Mouse (Mus musculus): ENCODE measurements at regions not wholly inside any gene's neighbourhood (a gene's known extent, or its start where the extent isn't known, plus 50 kb on each side); places are given as distances from the start of the nearest gene placed in this dataset.
A peak's percentile ranks its signal among the peaks of the same experiment; 100 is the strongest.

DNA sequence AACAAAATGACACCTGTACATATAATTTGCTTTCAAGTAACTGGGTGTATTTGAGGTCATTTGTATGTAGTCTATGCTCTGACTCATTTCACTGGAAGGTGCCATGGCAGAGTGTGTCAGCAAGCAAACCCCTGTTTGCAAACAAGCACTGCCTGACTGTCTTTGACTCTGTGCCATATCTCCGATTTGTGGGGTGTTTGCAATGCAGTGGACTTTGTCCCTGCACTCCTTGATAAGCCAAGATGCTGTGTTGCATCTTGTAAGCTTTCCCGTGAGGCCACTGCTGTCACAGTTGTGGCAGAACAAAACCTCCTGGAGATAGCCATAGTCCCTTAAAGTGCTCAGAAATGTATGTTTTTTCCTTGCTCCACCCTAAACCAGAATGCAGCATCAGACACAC is 165.7 kb upstream of the Smarca2 start:
- no peak overlapping the region for H3K4me3 ChIP-seq (replicated peaks; ENCODE audit: low read depth, low read length)
- H3K4me1 ChIP-seq (replicated peaks; ENCODE audit: insufficient read depth, low read length): no peaks in the 10 kb centered on the region
- no peak overlapping the region for H3K9ac ChIP-seq (ENCODE audit: low read depth, low read length)
- H3K27me3 ChIP-seq (ENCODE audit: insufficient read depth, low read length): no peaks in the 10 kb centered on the region
- WGBS: 78% methylated on average over 2 of the region's 2 CpGs
- ATAC-seq (replicated peaks; ENCODE audit: low FRiP score, low read depth) (no peak), DNase-seq (ENCODE audit: low spot score) (no peak)
- H3K36me3 ChIP-seq (ENCODE audit: insufficient read depth, low read length): no peaks in the 10 kb centered on the region
- H3K9me3 ChIP-seq (replicated peaks; ENCODE audit: low read length): no peaks in the 10 kb centered on the region
- H3K27ac ChIP-seq: no peak overlapping the region
- TF ChIP-seq CTCF (IDR thresholded peaks at IDR 0.05; ENCODE audit: low read depth): no peak
- H3K4me2 ChIP-seq (ENCODE audit: low read length): no peak overlapping the region

- no peaks in the 10 kb centered on the region for H3K36me3 ChIP-seq (ENCODE audit: insufficient read depth, low read length)
- peak; percentile 32; the same call in 1 of the 2 replicates for TF ChIP-seq CTCF (IDR thresholded peaks at IDR 0.05; ENCODE audit: low read depth)
- H3K4me3 ChIP-seq (replicated peaks; ENCODE audit: low read depth, low read length): no peak overlapping the region
- no peak overlapping the region for H3K9ac ChIP-seq (ENCODE audit: low read depth, low read length)
- H3K27ac ChIP-seq: no peak overlapping the region
- H3K9me3 ChIP-seq (replicated peaks; ENCODE audit: low read length): no peaks in the 10 kb centered on the region
- no peak for DNase-seq (ENCODE audit: low spot score)
- no peaks in the 10 kb centered on the region for H3K27me3 ChIP-seq (ENCODE audit: insufficient read depth, low read length)
- H3K4me2 ChIP-seq (ENCODE audit: low read length): no peak overlapping the region
- WGBS: 86% methylated on average over 4 of the region's 4 CpGs
- no peaks in the 10 kb centered on the region for H3K4me1 ChIP-seq (replicated peaks; ENCODE audit: insufficient read depth, low read length)
- ATAC-seq (replicated peaks; ENCODE audit: low FRiP score, low read depth): no peak
Measured at GRCm38 (mm10) chr19:26445309-26445708, 159.5 kb upstream of the Smarca2 start.

DNA sequence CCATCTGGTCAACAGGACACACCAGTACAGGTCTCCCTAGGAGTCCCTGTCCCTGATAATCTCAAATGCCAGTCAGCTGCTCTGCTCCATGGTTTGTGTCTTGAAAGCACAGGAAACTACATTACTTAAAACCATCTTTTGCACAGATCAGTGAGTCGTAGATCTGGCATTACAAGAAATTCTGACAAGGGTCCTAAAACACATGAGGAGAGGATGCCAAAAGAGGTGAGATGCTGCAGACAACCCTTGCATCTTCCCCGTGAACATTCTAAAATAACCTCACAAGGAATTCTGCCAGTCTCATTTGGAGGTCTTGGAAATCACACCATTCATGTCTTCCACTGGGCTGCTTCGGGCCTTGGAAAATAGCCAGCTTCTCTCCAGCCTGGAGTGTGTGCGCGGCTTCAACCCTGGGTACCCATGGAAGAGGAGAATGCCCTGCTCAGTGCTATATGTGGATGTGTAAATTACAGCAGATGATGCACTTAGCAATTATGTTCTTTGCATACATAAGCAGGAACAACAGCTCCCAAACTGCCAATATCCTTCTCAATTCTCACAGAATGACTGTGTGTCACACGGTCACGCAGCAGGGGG is 157.3 kb upstream of the Smarca2 start:
- DNase-seq (ENCODE audit: low spot score): no peak
- ATAC-seq (replicated peaks; ENCODE audit: low FRiP score, low read depth): no peak
- no peaks in the 10 kb centered on the region for H3K4me1 ChIP-seq (replicated peaks; ENCODE audit: insufficient read depth, low read length)
- no peaks in the 10 kb centered on the region for H3K9me3 ChIP-seq (replicated peaks; ENCODE audit: low read length)
- no peaks in the 10 kb centered on the region for H3K36me3 ChIP-seq (ENCODE audit: insufficient read depth, low read length)
- TF ChIP-seq CTCF (IDR thresholded peaks at IDR 0.05; ENCODE audit: low read depth): no peak
- H3K27me3 ChIP-seq (ENCODE audit: insufficient read depth, low read length): no peaks in the 10 kb centered on the region
- no peak overlapping the region for H3K4me3 ChIP-seq (replicated peaks; ENCODE audit: low read depth, low read length)
- no peak overlapping the region for H3K27ac ChIP-seq
- H3K4me2 ChIP-seq (ENCODE audit: low read length): no peak overlapping the region
- WGBS: 89% methylated on average over 7 of the region's 7 CpGs
- H3K9ac ChIP-seq (ENCODE audit: low read depth, low read length): no peak overlapping the region

- no peak overlapping the region for H3K9ac ChIP-seq (ENCODE audit: low read depth, low read length)
- no peak for DNase-seq (ENCODE audit: low spot score)
- no peak for ATAC-seq (replicated peaks; ENCODE audit: low FRiP score, low read depth)
- peak; percentile 40; the same call in 1 of the 2 replicates for TF ChIP-seq CTCF (IDR thresholded peaks at IDR 0.05; ENCODE audit: low read depth)
- no peak overlapping the region for H3K27ac ChIP-seq
- no peaks in the 10 kb centered on the region for H3K9me3 ChIP-seq (replicated peaks; ENCODE audit: low read length)
- H3K4me3 ChIP-seq (replicated peaks; ENCODE audit: low read depth, low read length): no peak overlapping the region
- no peaks in the 10 kb centered on the region for H3K4me1 ChIP-seq (replicated peaks; ENCODE audit: insufficient read depth, low read length)
- H3K27me3 ChIP-seq (ENCODE audit: insufficient read depth, low read length): no peaks in the 10 kb centered on the region
- H3K4me2 ChIP-seq (ENCODE audit: low read length): no peak overlapping the region
- WGBS: 44% methylated on average over 4 of the region's 4 CpGs
- no peaks in the 10 kb centered on the region for H3K36me3 ChIP-seq (ENCODE audit: insufficient read depth, low read length)
Measured at GRCm38 (mm10) chr19:26461712-26462111, 143.1 kb upstream of the Smarca2 start.

GRCm38 (mm10) chr19:26465228-26465627 is 139.6 kb upstream of the Smarca2 start:
- Histone ChIP-seq H3K4me3 (replicated peaks; ENCODE audit: low read depth, low read length) (no peak overlapping the region), H3K27ac (no peak overlapping the region), H3K9ac (ENCODE audit: low read depth, low read length) (no peak overlapping the region), H3K4me1 (replicated peaks; ENCODE audit: insufficient read depth, low read length) (no peaks in the 10 kb centered on the region), H3K9me3 (replicated peaks; ENCODE audit: low read length) (no peaks in the 10 kb centered on the region), H3K36me3 (ENCODE audit: insufficient read depth, low read length) (no peaks in the 10 kb centered on the region), H3K27me3 (ENCODE audit: insufficient read depth, low read length) (no peaks in the 10 kb centered on the region), H3K4me2 (ENCODE audit: low read length) (no peak overlapping the region)
- DNase-seq (ENCODE audit: low spot score): peak; percentile 81
- 41% methylated on average over 2 of the region's 2 CpGs for WGBS
- no peak for ATAC-seq (replicated peaks; ENCODE audit: low FRiP score, low read depth)
- peak; percentile 77 for TF ChIP-seq CTCF (IDR thresholded peaks at IDR 0.05; ENCODE audit: low read depth)

DNA sequence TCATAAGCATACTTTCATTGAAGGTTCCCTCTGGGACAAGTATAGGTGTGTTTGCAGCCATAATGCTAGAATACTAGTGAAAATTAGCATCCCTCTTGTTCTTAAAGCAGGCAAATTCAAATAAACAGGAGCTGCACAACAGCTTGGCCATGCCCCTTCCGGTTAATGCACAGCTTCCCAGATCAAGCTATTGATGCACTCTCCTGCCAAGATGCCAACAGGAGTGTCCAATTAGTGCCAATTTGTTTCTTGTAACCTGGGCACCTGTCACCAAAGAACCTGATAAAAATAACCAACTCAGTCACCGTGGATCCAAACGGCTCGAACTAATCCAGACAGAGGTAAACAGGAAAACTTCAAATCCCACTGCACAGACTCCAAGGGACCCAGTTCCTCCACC is 138.6 kb upstream of the Smarca2 start:
- Histone ChIP-seq H3K27ac (no peak overlapping the region), H3K4me2 (ENCODE audit: low read length) (no peak overlapping the region), H3K9ac (ENCODE audit: low read depth, low read length) (no peak overlapping the region), H3K4me3 (replicated peaks; ENCODE audit: low read depth, low read length) (no peak overlapping the region), H3K9me3 (replicated peaks; ENCODE audit: low read length) (no peaks in the 10 kb centered on the region), H3K4me1 (replicated peaks; ENCODE audit: insufficient read depth, low read length) (no peaks in the 10 kb centered on the region), H3K27me3 (ENCODE audit: insufficient read depth, low read length) (no peaks in the 10 kb centered on the region), H3K36me3 (ENCODE audit: insufficient read depth, low read length) (no peaks in the 10 kb centered on the region)
- ATAC-seq (replicated peaks; ENCODE audit: low FRiP score, low read depth) (no peak), DNase-seq (ENCODE audit: low spot score) (no peak)
- 86% methylated on average over 4 of the region's 4 CpGs for WGBS
- TF ChIP-seq CTCF (IDR thresholded peaks at IDR 0.05; ENCODE audit: low read depth): no peak

- no peak overlapping the region for H3K27ac ChIP-seq
- no peaks in the 10 kb centered on the region for H3K36me3 ChIP-seq (ENCODE audit: insufficient read depth, low read length)
- H3K27me3 ChIP-seq (ENCODE audit: insufficient read depth, low read length): no peaks in the 10 kb centered on the region
- no peaks in the 10 kb centered on the region for H3K9me3 ChIP-seq (replicated peaks; ENCODE audit: low read length)
- no peak overlapping the region for H3K9ac ChIP-seq (ENCODE audit: low read depth, low read length)
- no peak for TF ChIP-seq CTCF (IDR thresholded peaks at IDR 0.05; ENCODE audit: low read depth)
- H3K4me1 ChIP-seq (replicated peaks; ENCODE audit: insufficient read depth, low read length): no peaks in the 10 kb centered on the region
- H3K4me3 ChIP-seq (replicated peaks; ENCODE audit: low read depth, low read length): no peak overlapping the region
- 61% methylated on average over 5 of the region's 5 CpGs for WGBS
- no peak for ATAC-seq (replicated peaks; ENCODE audit: low FRiP score, low read depth)
- no peak for DNase-seq (ENCODE audit: low spot score)
- no peak overlapping the region for H3K4me2 ChIP-seq (ENCODE audit: low read length)
Measured at GRCm38 (mm10) chr19:26467179-26467651, 137.6 kb upstream of the Smarca2 start.

Measured in kidney, postnatal 0 days (tissue).